Mouse (Mus musculus) CH12.LX (cell line): ENCODE results near the gene Rabep1. TPM values are rescaled to one million over a fixed set of nuclear protein-coding genes. Genes with fewer than 3 reads are reported as not detected.
"Not testable (repeated sequence)": the region's sequence is repeated elsewhere in the genome, so short reads cannot be mapped to it uniquely, and the experiment has no call there.

Experiments
- DNase-seq: peaks from one replicate; pipeline ENCODE4 v3.0.0-alpha.2; 2013; ENCODE audit errors: extremely low read depth
- H3K27ac ChIP-seq: 2 replicates; pipeline ENCODE4 v1.5.1; 2012; ENCODE audit warnings: low read depth, mild to moderate bottlenecking, control low read depth, moderate library complexity; ENCODE audit not compliant: insufficient read depth
- H3K27me3 ChIP-seq: replicated peaks from 2 replicates; pipeline ENCODE3; 2012; ENCODE audit warnings: inconsistent platforms
- H3K36me3 ChIP-seq, 2 experiments: replicated peaks in 1 of 2; 2 replicates each; pipeline versions ENCODE3 to v1.6.1; 2012; ENCODE audit warnings: inconsistent platforms in 1 of 2, low read length in 1 of 2, mild to moderate bottlenecking in 1 of 2, mixed read lengths in 1 of 2, moderate library complexity in 1 of 2; ENCODE audit not compliant: control insufficient read depth in 1 of 2, insufficient read depth in 1 of 2
- H3K4me1 ChIP-seq, 2 experiments: 2 replicates each; pipeline ENCODE4 v1.6.1; 2012; ENCODE audit warnings: inconsistent platforms in 1 of 2, moderate library complexity in 1 of 2; ENCODE audit not compliant: insufficient read depth in 2 of 2, control insufficient read depth in 1 of 2
- H3K4me2 ChIP-seq: 2 replicates; pipeline ENCODE4 v1.6.1; 2012; ENCODE audit warnings: low read depth, mild to moderate bottlenecking, control low read depth; ENCODE audit not compliant: poor library complexity, insufficient read depth, severe bottlenecking
- H3K4me3 ChIP-seq, 3 experiments: fragments of 150-350 bp in 1 of 3; sonication (generic) in 1 of 3; replicated peaks in 1 of 3; 2 replicates each; pipeline versions ENCODE3 to v1.5.1; 2011 to 2012; ENCODE audit warnings: low read depth in 2 of 3, low read length in 2 of 3, mild to moderate bottlenecking in 2 of 3, moderate library complexity in 2 of 3, control low read depth in 1 of 3, improper control_type of control experiment in 1 of 3, inconsistent platforms in 1 of 3, mixed read lengths in 1 of 3; ENCODE audit not compliant: poor library complexity in 1 of 3
- H3K79me2 ChIP-seq: replicated peaks from 2 replicates; pipeline ENCODE4 v1.6.1; 2012; ENCODE audit warnings: mild to moderate bottlenecking, moderate library complexity; ENCODE audit not compliant: control insufficient read depth, poor library complexity, insufficient read depth, severe bottlenecking; ENCODE audit errors: extremely low read depth
- H3K9ac ChIP-seq: 2 replicates; pipeline ENCODE4 v1.6.1; 2012; ENCODE audit warnings: low read depth, mild to moderate bottlenecking, control low read depth, moderate library complexity; ENCODE audit not compliant: insufficient read depth
- H3K9me3 ChIP-seq: replicated peaks from 2 replicates; pipeline ENCODE3; 2012; ENCODE audit warnings: low read length, inconsistent platforms, mixed read lengths
- BHLHE40 ChIP-seq: IDR thresholded peaks from 2 replicates; pipeline ENCODE4 v1.6.1; 2011; ENCODE audit warnings: mild to moderate bottlenecking, low read depth, low read length, improper control_type of control experiment
- CHD1 ChIP-seq: IDR thresholded peaks from 2 replicates; pipeline ENCODE4 v1.6.1; 2012; ENCODE audit warnings: low read depth, low read length, improper control_type of control experiment, inconsistent platforms
- CHD2 ChIP-seq: IDR thresholded peaks from 2 replicates; pipeline ENCODE4 v1.6.1; 2011; ENCODE audit warnings: low read length, improper control_type of control experiment
- CTCF ChIP-seq, 2 experiments: IDR thresholded peaks in 1 of 2; conservative IDR thresholded peaks in 1 of 2; 2 replicates each; pipeline ENCODE4 v1.5.1; 2011 to 2012; ENCODE audit warnings: low read depth in 2 of 2, low read length in 2 of 2, improper control_type of control experiment in 1 of 2, inconsistent platforms in 1 of 2, mild to moderate bottlenecking in 1 of 2, moderate library complexity in 1 of 2
- E2F4 ChIP-seq: IDR thresholded peaks from 2 replicates; pipeline ENCODE4 v1.6.1; 2011; ENCODE audit warnings: low read depth, low read length, improper control_type of control experiment; ENCODE audit not compliant: insufficient replicate concordance
- EP300 ChIP-seq: IDR thresholded peaks from 2 replicates; pipeline ENCODE4 v1.6.1; 2011; ENCODE audit warnings: low read length, improper control_type of control experiment
- HCFC1 ChIP-seq: IDR thresholded peaks from 2 replicates; pipeline ENCODE4 v1.6.1; 2012; ENCODE audit warnings: low read depth, mild to moderate bottlenecking, inconsistent platforms, low read length, improper control_type of control experiment
- IRF4 ChIP-seq: IDR thresholded peaks from 2 replicates; pipeline ENCODE4 v1.6.1; 2014; ENCODE audit warnings: low read depth, mild to moderate bottlenecking, inconsistent platforms, low read length, improper control_type of control experiment
- JUND ChIP-seq: conservative IDR thresholded peaks from 2 replicates; pipeline ENCODE4 v1.6.1; 2011; ENCODE audit warnings: low read depth, low read length, improper control_type of control experiment
- MAFK ChIP-seq: IDR thresholded peaks from 2 replicates; pipeline ENCODE4 v1.6.1; 2011; ENCODE audit warnings: low read length, improper control_type of control experiment; ENCODE audit not compliant: insufficient replicate concordance
- MAX ChIP-seq: IDR thresholded peaks from 2 replicates; pipeline ENCODE4 v1.6.1; 2011; ENCODE audit warnings: low read length, improper control_type of control experiment
- PAX5 ChIP-seq: IDR thresholded peaks from 2 replicates; pipeline ENCODE4 v1.6.1; 2012; ENCODE audit warnings: low read length, inconsistent platforms, mixed read lengths
- POLR2A ChIP-seq: IDR thresholded peaks from 2 replicates; pipeline ENCODE4 v1.6.1; 2011; ENCODE audit warnings: low read depth, mild to moderate bottlenecking, improper control_type of control experiment, low read length
- POLR2AphosphoS2 ChIP-seq: IDR thresholded peaks from 2 replicates; pipeline ENCODE4 v1.6.1; 2011; ENCODE audit warnings: low read depth, low read length, improper control_type of control experiment
- SIN3A ChIP-seq: IDR thresholded peaks from 2 replicates; pipeline ENCODE4 v1.6.1; 2012; ENCODE audit warnings: low read length, improper control_type of control experiment, inconsistent platforms
- TBP ChIP-seq: conservative IDR thresholded peaks from 2 replicates; pipeline ENCODE4 v1.6.1; 2011; ENCODE audit warnings: low read depth, low read length, improper control_type of control experiment
- UBTF ChIP-seq: IDR thresholded peaks from 2 replicates; pipeline ENCODE4 v1.6.1; 2012; ENCODE audit warnings: low read depth, mild to moderate bottlenecking, inconsistent platforms, low read length, improper control_type of control experiment, moderate library complexity
- USF1 ChIP-seq: IDR thresholded peaks from 2 replicates; pipeline ENCODE4 v1.6.1; 2014; ENCODE audit warnings: low read depth, mild to moderate bottlenecking, inconsistent platforms, low read length, improper control_type of control experiment
- USF2 ChIP-seq: conservative IDR thresholded peaks from 2 replicates; pipeline ENCODE4 v1.6.1; 2011; ENCODE audit warnings: low read depth, low read length, improper control_type of control experiment
- ZC3H11A ChIP-seq: IDR thresholded peaks from 2 replicates; pipeline ENCODE4 v1.6.1; 2012; ENCODE audit warnings: low read depth, mild to moderate bottlenecking, inconsistent platforms, low read length, improper control_type of control experiment
- ZMIZ1 ChIP-seq: IDR thresholded peaks from 2 replicates; pipeline ENCODE4 v1.6.1; 2012; ENCODE audit warnings: low read depth, mild to moderate bottlenecking, inconsistent platforms, low read length, improper control_type of control experiment
- ZNF384 ChIP-seq: IDR thresholded peaks from 2 replicates; pipeline ENCODE4 v1.6.1; 2012; ENCODE audit warnings: low read depth, low read length, improper control_type of control experiment, inconsistent platforms
- dilution Hi-C: fragments of 300-500 bp; cut with MboI; formaldehyde crosslinking; loops from 2 replicates; pipeline ENCODE4 v1.14.3; 2020; ENCODE audit warnings: low sequenced_read_pairs; ENCODE audit not compliant: extremely low pct_unique_long_range_greater_than_20kb, extremely low pct_ligation_motif_present
- in situ Hi-C: fragments of 300-500 bp; cut with MboI; formaldehyde crosslinking; loops from 3 replicates; pipeline ENCODE4 v1.14.3; 2019; ENCODE audit warnings: low sequenced_read_pairs, low pct_ligation_motif_present, low pct_unique_long_range_greater_than_20kb, mixed read lengths
- polyA plus RNA-seq: library from polyadenylated mRNA; unstranded; fragments of >175 nt; gene quantifications from 2 replicates; pipeline ENCODE4 v1.2.1, GENCODE M21; 2012; ENCODE audit warnings: low read depth; ENCODE audit not compliant: insufficient read length
- total RNA-seq, 2 experiments: library from RNA; depleted of rRNA; stranded (reverse); fragments of 300-350 nt in 1 of 2; fragments of >200 nt in 1 of 2; gene quantifications; 2 replicates each; pipeline ENCODE4 v1.2.3; 2012 to 2014

Rabep1 gene
- total and polyA plus RNA-seq, 3 experiments, result 22.3 to 28.3 (median 26.1) TPM

DNA sequence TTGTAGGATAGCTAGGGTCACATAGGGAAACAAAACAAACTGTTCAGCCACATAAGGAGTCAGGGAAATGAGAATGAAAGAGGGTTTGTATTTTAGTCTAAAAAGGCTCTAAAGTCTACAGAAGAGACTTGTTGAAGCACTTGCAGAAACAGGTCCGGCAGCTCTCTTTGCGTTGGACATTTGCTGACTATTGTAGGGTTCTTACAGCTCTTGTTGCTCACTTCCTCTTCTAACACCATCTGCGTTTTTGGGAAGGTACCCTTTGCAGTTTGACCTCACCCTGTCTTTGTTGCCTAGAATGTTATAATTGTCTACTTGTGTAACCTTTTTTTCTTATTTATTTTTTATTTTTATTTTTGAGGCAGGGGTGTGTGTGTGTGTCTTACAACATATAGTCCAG, 53.1 kb downstream of the Rabep1 start (continued):
- TF ChIP-seq BHLHE40 (no peak), ZMIZ1 (no peak), POLR2A (no peak), TBP (0 out of 2 replicates have a peak, but pooled peaks have one; percentile 49), UBTF (no peak), CHD1 (no peak)

DNA sequence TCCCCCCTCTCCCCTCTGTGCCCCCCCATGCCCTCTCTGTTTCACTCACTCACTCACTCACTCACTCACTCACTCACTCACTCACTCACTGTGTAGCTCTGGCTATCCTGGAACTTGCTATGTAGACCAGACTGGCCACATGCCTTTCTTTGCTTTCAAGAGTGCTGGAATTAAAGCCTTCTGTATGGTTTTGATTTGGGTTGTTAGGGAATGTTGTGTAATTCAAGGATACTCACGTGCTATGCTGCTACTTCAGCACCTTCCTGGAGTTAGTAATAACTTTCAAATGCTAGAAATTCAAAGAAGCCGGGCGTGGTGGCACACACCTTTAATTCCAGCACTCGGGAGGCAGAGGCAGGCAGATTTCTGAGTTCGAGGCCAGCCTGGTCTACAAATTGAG, 53.6 kb downstream of the Rabep1 start:
- peak overlapping the region; percentile 50 for H3K27ac ChIP-seq
- in situ Hi-C loops, dilution Hi-C loops, DNase-seq, H3K4me3 ChIP-seq, H3K9ac ChIP-seq, H3K27me3 ChIP-seq, H3K79me2 ChIP-seq: not testable (repeated sequence)
- H3K36me3 ChIP-seq, result peaks cover 22 to 52% of the 10 kb centered on the region in 2 experiments
- peaks cover 6 to 32% of the 10 kb centered on the region in 2 experiments; a peak in 3 of 4 replicates for H3K4me1 ChIP-seq
- peak overlapping the region; percentile 18 for H3K4me2 ChIP-seq
- H3K9me3 ChIP-seq, result peaks cover 10% of the 10 kb centered on the region

DNA sequence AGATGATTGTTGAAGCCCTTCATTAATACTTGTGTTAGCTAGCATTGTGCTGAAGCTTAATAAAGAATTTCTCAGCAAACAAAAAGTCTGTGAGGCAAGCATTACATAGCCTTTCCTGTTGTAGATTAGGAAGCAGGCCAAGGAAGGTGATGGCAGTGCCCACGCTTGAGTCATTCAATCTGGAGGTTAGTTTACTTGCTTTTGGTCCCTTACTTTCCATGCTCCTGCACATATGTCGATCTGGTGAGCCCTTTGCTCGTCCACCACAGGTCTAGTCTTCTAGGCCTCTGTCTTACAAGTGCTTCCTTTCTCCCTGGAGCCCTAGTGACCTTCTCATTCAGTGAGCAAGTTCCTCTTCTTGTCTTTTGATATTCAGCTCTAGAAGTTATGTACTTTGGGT, 62.1 kb downstream of the Rabep1 start:
- no peak for DNase-seq

DNA sequence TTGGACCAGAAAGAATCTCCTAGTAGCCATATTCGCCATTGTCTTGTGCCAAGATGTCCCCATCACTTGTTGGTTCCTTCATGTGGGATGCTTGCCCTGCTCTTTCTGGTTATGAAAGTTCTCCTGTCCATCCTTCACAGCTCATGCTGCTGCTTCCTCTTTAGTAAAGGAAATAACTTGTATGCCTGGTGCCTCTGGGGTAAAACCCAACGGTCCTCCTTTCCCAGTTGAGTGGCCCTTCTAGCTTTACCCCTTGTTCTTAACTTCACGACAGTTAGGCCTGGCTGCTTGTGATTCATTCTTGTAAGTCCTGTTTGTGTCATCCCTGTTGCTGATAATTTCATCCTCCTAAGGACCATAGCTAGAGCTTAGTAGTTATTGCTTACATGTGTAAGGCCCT, 66.7 kb downstream of the Rabep1 start:
- Histone ChIP-seq H3K4me1 (peaks cover 6 to 40% of the 10 kb centered on the region in 2 experiments), H3K9me3 (peaks cover 2% of the 10 kb centered on the region), H3K4me3 (no peak overlapping the region), H3K79me2 (no peaks in the 10 kb centered on the region), H3K36me3 (peaks cover 19 to 56% of the 10 kb centered on the region in 2 experiments), H3K27ac (peak overlapping the region; percentile 86), H3K9ac (peak overlapping the region; percentile 38), H3K27me3 (no peaks in the 10 kb centered on the region), H3K4me2 (peak overlapping the region; percentile 11; the same call in 1 of the 2 replicates)
- no peak for TF ChIP-seq HCFC1
- peak; percentile 50; the same call in 1 of the 2 replicates for TF ChIP-seq EP300
- TF ChIP-seq USF1, result no peak
- TF ChIP-seq IRF4, result peak; percentile 20; the same call in 1 of the 2 replicates
- 0 out of 2 replicates have a peak, but pooled peaks have one; percentile 30 for TF ChIP-seq MAX
- TF ChIP-seq SIN3A, result no peak
- DNase-seq, result peak; percentile 67
- in situ Hi-C loops, result no loop called here
- dilution Hi-C loops, result no loop called here

More for the DNA sequence above, 62.1 kb downstream of the Rabep1 start:
- H3K4me1 ChIP-seq, result peaks cover 5 to 27% of the 10 kb centered on the region in 2 experiments
- no peaks in the 10 kb centered on the region for H3K79me2 ChIP-seq
- H3K36me3 ChIP-seq, result peaks cover 17 to 55% of the 10 kb centered on the region in 2 experiments
- dilution Hi-C loops (no loop called here), in situ Hi-C loops (no loop called here)
- no peaks in the 10 kb centered on the region for H3K27me3 ChIP-seq
- H3K9ac ChIP-seq, result no peak overlapping the region
- H3K4me3 ChIP-seq, result no peak overlapping the region
- H3K9me3 ChIP-seq, result peaks cover 2% of the 10 kb centered on the region
- H3K27ac ChIP-seq, result no peak overlapping the region
- no peak overlapping the region for H3K4me2 ChIP-seq
- TF ChIP-seq POLR2AphosphoS2 (no peak), ZC3H11A (no peak), EP300 (no peak), SIN3A (no peak), USF2 (no peak), PAX5 (no peak), USF1 (no peak), TBP (no peak), CTCF (conservative IDR thresholded peaks at IDR 0.05 in 1 of 2, IDR thresholded peaks at IDR 0.05 in 1 of 2; ENCODE audit: low read depth in 2 of 2, low read length in 2 of 2) (no peak), E2F4 (no peak), POLR2A (no peak), ZNF384 (no peak), CHD2 (no peak), JUND (no peak), MAFK (no peak)
- TF ChIP-seq, all 38 proteins: peak for 0
